Mouse (Mus musculus): ENCODE measurements at regions not wholly inside any gene's neighbourhood (a gene's known extent, or its start where the extent isn't known, plus 50 kb on each side); places are given as distances from the start of the nearest gene placed in this dataset.
A peak's percentile ranks its signal among the peaks of the same experiment; 100 is the strongest.

DNA sequence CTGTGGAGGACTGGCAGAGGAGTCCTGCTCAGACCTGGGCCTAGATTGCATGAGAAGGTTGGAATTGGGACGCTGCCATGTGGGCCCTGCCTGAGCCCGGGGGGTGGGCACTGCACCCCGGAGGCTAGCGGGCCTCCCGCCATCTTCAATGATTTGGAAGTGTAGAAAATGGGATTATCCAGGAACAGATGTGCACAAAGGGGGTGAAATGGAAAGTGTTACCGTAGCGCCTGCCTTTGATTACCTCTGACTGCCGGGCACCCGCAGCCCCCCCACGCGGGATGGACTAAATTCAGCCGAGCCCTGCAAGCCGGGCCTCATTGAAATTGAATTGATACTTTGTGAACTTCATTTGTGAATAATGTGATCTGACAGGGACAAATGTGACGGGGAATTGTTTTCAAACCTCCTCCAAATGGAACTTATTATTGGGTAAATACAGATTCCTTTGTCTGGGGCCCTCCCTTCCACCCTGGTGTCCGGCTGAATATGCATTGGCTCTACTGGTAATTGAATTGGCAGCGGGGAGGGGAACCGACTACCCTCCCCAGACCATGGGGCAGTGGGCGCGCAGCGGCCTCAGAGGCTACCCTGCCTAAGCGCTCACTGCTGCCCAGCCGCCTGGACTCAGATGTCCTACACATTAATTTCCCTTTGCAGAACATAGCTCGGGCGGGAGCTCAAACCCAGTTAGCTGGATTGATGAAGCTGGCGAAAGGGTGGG is 77.9 kb upstream of the Nkx1-1 start:
- no peak overlapping the region for H3K4me2 ChIP-seq
- DNase-seq (no peak), ATAC-seq (ENCODE audit: low read depth) (no peak)
- H3K4me1 ChIP-seq (replicated peaks), result no peaks in the 10 kb centered on the region
- H3K36me3 ChIP-seq, result no peaks in the 10 kb centered on the region
- no peak overlapping the region for H3K27ac ChIP-seq
- no peak overlapping the region for H3K9ac ChIP-seq
- no peak overlapping the region for H3K4me3 ChIP-seq (replicated peaks)
- 66% methylated on average over 25 of the region's 25 CpGs for WGBS (ENCODE audit: insufficient replicate concordance)
- peaks cover 29% of the 10 kb centered on the region for H3K27me3 ChIP-seq
- H3K9me3 ChIP-seq (replicated peaks), result no peaks in the 10 kb centered on the region

DNA sequence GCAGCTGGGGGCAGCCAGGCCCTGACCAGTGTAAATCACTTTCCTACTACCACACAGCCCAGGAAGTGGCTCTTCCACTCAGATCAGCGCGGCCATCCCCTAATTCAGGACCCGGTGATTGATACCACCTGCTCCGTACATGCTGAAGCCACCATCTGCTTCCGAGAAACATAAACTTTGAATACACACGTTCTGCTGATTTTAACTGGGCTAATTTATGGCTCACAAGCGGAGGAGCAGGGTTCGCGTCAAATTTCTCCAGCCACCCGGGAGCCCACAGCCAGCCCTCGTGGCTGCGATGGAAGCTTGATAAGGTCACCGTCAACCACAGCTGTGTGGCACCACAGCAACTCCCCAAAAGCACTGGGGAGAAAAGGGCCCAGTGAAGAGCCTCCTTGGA is 72.0 kb upstream of the Nkx1-1 start:
- peaks cover 14% of the 10 kb centered on the region; the same call in 1 of the 2 replicates for H3K27me3 ChIP-seq
- no peak overlapping the region for H3K27ac ChIP-seq
- WGBS (ENCODE audit: insufficient replicate concordance), result 43% methylated on average over 13 of the region's 13 CpGs
- no peak overlapping the region for H3K4me3 ChIP-seq (replicated peaks)
- DNase-seq (no peak), ATAC-seq (ENCODE audit: low read depth) (no peak)
- no peak overlapping the region for H3K9ac ChIP-seq
- no peaks in the 10 kb centered on the region for H3K9me3 ChIP-seq (replicated peaks)
- H3K4me1 ChIP-seq (replicated peaks), result no peaks in the 10 kb centered on the region
- no peaks in the 10 kb centered on the region for H3K36me3 ChIP-seq
- H3K4me2 ChIP-seq, result no peak overlapping the region

DNA sequence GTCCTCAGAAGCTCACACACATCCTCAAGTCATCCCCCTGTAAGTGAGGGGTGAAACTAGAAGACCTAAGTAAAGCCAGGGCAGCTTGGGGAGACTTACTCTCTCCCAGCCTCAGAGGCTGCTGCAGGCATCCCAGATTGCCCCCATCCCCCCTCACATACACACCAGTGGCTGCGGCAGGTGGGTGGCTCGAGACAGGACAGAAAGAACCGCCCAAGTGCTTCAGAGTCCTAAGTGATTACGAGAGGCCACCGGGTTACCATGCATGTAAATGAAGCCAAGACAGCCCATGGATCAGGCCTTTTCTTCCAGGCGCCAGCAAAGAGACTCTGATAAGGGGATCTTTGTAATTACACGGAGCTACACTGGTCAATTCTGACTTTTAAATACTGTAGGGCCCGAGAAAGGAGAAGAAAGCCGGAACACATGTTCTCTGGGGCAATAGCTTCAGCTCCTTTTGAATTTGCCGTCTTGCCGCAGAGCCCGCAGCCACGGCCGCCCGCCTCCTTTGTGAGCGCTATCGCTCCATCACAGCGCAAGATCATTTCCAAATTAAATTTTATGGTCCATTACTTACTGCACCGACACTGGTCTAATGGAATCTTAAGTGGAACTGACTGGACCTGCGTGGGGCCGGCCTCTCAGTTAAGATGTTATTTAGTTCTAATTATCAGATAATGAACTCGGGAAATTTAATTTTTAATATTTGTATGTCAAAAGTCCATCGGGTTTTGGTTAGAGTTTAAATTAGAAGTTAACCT is 68.1 kb upstream of the Nkx1-1 start:
- ATAC-seq (ENCODE audit: low read depth) (no peak), DNase-seq (no peak)
- 66% methylated on average over 23 of the region's 23 CpGs for WGBS (ENCODE audit: insufficient replicate concordance)
- Histone ChIP-seq H3K27me3 (peaks cover 10% of the 10 kb centered on the region; the same call in 1 of the 2 replicates), H3K4me1 (replicated peaks) (no peaks in the 10 kb centered on the region), H3K9ac (no peak overlapping the region), H3K36me3 (no peaks in the 10 kb centered on the region), H3K4me3 (replicated peaks) (no peak overlapping the region), H3K9me3 (replicated peaks) (no peaks in the 10 kb centered on the region), H3K27ac (no peak overlapping the region), H3K4me2 (no peak overlapping the region)

DNA sequence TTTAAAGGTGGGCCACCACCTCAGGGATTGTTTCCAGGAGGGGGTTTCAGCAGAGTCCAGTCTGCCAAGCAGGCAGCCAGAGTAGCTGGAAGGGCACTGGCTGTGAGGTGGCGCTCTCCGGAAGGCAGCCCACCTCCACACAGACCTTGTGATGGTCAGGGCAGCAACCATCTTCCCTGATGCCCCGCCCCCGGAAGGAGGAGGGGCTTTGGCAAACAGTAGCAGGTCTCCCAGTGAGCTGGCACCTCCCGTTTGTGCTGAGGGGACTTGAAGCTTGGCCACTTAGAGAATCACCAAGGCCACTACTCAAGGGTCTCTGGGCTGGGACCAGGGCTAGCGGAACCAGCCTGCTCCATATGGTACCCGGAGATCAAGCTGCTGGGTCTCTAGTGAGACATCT is 67.4 kb upstream of the Nkx1-1 start:
- ATAC-seq (ENCODE audit: low read depth) (no peak), DNase-seq (no peak)
- Histone ChIP-seq H3K4me3 (replicated peaks) (no peak overlapping the region), H3K36me3 (no peaks in the 10 kb centered on the region), H3K9me3 (replicated peaks) (no peaks in the 10 kb centered on the region), H3K27ac (no peak overlapping the region), H3K4me1 (replicated peaks) (no peaks in the 10 kb centered on the region), H3K27me3 (0 out of 2 replicates have a peak, but pooled peaks cover 7% of the 10 kb centered on the region), H3K9ac (no peak overlapping the region), H3K4me2 (no peak overlapping the region)
- 49% methylated on average over 7 of the region's 7 CpGs for WGBS (ENCODE audit: insufficient replicate concordance)

DNA sequence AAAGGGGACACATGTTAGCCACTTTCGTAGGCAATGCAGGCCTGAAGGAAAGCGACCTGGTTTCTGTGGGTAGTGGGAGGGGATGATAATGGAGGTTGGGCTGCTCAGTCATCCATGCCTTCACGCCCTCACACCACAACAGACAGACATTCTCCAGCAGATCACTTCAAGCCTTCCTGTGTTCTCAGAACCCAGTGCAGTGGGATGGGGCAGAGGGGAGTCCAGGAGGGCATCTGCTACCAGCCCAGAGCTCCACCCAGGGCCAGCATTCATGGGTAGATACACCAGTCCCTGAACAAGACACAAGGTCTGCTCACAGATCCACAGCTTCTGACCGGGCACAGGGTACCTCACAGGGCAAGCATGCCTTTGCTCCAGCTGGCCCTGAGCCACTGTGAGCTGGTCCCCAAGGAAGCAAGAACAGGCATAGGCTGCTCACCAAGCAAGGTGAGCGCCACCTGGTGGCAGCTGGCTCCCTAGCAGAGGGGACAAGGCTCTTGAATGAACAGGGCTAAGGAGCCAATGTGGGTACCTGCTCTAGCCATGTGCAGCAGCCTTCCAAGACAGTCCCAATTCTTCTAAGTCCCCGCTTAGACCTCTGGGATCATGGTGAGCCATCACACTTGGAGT is 62.2 kb upstream of the Nkx1-1 start:
- H3K36me3 ChIP-seq, result no peaks in the 10 kb centered on the region
- H3K27ac ChIP-seq, result no peak overlapping the region
- H3K27me3 ChIP-seq, result no peaks in the 10 kb centered on the region
- H3K4me1 ChIP-seq (replicated peaks), result no peaks in the 10 kb centered on the region
- no peak overlapping the region for H3K9ac ChIP-seq
- DNase-seq, result peak; percentile 54
- no peak overlapping the region for H3K4me3 ChIP-seq (replicated peaks)
- no peak overlapping the region for H3K4me2 ChIP-seq
- 31% methylated on average over 6 of the region's 6 CpGs for WGBS (ENCODE audit: insufficient replicate concordance)
- no peaks in the 10 kb centered on the region for H3K9me3 ChIP-seq (replicated peaks)
- ATAC-seq (ENCODE audit: low read depth), result 0 out of 2 replicates have a peak, but pooled peaks have one; percentile 34

DNA sequence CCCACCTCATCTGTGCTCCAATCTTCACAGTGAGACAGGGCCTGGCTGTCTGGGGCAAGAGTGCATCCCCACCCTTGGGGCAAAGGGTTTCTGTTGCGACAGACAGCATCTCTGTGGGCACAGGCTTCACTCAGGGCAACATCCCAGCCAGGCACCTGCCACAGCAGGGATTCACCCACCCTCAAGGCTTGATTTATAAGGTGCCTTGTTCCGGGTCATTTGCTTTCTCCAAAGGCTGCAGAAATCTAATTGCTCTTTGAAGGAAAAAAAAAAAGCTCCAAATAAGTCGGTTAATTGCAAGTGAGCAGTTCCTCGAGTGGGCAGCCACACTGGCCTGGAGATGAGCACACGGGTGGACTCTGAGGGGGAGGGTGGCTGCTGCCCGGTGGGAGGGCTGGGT is 61.5 kb upstream of the Nkx1-1 start:
- Histone ChIP-seq H3K27ac (no peak overlapping the region), H3K4me3 (replicated peaks) (no peak overlapping the region), H3K9me3 (replicated peaks) (no peaks in the 10 kb centered on the region), H3K36me3 (no peaks in the 10 kb centered on the region), H3K9ac (no peak overlapping the region), H3K4me1 (replicated peaks) (no peaks in the 10 kb centered on the region), H3K27me3 (no peaks in the 10 kb centered on the region), H3K4me2 (no peak overlapping the region)
- WGBS (ENCODE audit: insufficient replicate concordance), result 53% methylated on average over 6 of the region's 6 CpGs
- no peak for DNase-seq
- no peak for ATAC-seq (ENCODE audit: low read depth)

DNA sequence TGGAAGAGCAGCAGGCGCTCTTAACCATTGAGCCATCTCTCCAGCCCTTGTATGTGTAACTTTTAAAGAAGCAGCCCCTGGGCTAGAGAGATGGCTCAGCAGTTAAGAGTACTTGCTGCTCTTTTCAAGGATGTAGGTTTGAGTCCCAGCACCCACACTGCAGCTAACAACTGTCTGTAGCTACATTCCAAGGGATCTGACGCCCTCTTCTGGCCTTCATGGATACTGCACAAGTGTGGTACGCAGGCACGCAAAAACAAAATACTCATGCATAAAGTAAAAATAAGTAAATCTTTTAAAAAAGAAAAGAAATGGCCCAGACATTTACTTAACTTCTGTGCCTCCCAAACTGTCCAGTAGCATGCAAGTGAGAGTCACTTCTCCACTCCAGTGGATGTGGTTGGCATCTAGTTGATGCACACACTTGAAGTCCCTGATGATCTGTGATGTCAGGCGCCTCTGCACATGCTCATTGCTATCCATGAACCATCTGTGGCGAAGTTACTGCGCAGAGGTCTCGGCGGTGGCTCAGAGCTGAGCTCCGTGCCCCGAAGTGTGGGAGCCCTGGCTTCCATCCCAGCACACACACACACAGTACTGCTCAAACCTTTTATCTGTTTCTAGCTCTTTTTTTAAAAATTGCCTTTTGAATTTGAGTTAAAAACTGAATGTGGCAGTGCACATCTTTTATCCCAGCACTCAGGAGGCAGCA is 59.0 kb upstream of the Nkx1-1 start:
- WGBS (ENCODE audit: insufficient replicate concordance), result 71% methylated on average over 11 of the region's 11 CpGs
- Histone ChIP-seq H3K9ac (no peak overlapping the region), H3K4me1 (replicated peaks) (no peaks in the 10 kb centered on the region), H3K27ac (no peak overlapping the region), H3K4me2 (no peak overlapping the region), H3K4me3 (replicated peaks) (no peak overlapping the region), H3K9me3 (replicated peaks) (no peaks in the 10 kb centered on the region), H3K36me3 (no peaks in the 10 kb centered on the region), H3K27me3 (0 out of 2 replicates have a peak, but pooled peaks cover 10% of the 10 kb centered on the region)
- ATAC-seq (ENCODE audit: low read depth), result no peak
- DNase-seq, result no peak

DNA sequence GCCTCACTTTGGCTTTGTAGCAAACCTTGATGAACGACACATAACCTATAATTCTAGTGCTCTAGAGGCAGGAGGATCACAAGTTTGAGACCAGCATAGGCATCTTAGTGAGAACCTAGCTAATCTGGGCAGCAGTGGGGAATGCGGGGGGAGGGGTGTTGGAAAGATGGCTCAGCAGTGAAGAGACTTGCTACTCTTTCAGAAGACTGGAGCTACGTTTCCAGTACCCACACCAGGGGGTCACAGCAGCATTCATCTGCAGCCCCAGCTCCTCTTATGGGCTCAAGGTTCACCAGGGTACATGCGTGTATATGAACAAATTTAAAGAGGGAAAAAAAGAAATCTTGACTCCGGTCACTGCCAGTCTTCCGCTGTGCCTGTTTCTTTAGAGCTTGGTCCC is 55.5 kb upstream of the Nkx1-1 start:
- WGBS (ENCODE audit: insufficient replicate concordance), result 59% methylated on average over 6 of the region's 6 CpGs
- H3K4me3 ChIP-seq (replicated peaks), result no peak overlapping the region
- no peaks in the 10 kb centered on the region for H3K9me3 ChIP-seq (replicated peaks)
- H3K27me3 ChIP-seq, result 0 out of 2 replicates have a peak, but pooled peaks cover 14% of the 10 kb centered on the region
- H3K4me1 ChIP-seq (replicated peaks), result no peaks in the 10 kb centered on the region
- no peaks in the 10 kb centered on the region for H3K36me3 ChIP-seq
- DNase-seq (no peak), ATAC-seq (ENCODE audit: low read depth) (no peak)
- no peak overlapping the region for H3K27ac ChIP-seq
- H3K4me2 ChIP-seq, result no peak overlapping the region
- H3K9ac ChIP-seq, result no peak overlapping the region

DNA sequence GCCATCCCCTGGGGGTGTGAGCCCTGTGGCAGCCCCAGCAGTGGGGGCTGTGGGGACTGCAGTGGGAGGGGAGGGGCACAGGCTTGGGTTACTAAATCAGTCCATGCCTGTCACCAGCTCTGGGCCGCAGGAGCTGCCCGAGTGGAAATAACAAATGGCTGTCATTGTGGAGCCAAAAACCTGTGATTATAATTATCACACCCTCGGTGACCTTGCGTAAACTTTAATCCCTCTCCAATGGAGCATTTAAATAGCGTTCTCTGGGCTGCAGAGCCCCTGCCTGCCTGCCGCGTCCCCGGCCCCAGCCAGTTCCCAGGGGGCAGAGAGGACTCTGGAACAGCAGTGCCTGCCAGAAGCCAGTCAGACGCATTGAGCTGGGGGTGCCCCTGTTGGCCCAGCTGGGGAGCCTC is 54.4 kb upstream of the Nkx1-1 start:
- Histone ChIP-seq H3K4me2 (no peak overlapping the region), H3K4me1 (replicated peaks) (no peaks in the 10 kb centered on the region), H3K36me3 (no peaks in the 10 kb centered on the region), H3K27ac (no peak overlapping the region), H3K9me3 (replicated peaks) (no peaks in the 10 kb centered on the region), H3K27me3 (0 out of 2 replicates have a peak, but pooled peaks cover 14% of the 10 kb centered on the region), H3K9ac (no peak overlapping the region), H3K4me3 (replicated peaks) (no peak overlapping the region)
- no peak for DNase-seq
- 25% methylated on average over 9 of the region's 9 CpGs for WGBS (ENCODE audit: insufficient replicate concordance)
- no peak for ATAC-seq (ENCODE audit: low read depth)

DNA sequence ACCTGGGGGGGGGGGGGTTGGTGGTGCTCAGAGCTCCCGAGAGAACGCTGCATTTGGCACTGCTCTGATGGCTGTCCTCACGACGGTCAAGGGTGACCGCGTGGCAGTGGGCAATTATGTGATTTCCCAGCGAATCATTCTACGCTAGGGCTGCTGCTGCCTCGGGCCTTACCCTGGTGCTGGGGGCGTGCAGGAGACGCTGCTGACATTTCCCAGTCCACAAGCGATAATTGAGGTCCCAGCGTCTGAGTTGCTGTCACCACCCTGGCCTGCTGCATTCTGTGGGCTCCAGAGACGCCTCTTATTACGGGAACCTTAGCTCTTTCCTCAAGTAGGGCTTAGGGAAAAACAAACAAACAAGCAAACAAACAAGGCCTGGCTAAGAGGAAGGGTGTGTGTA is 52.0 kb upstream of the Nkx1-1 start:
- Histone ChIP-seq H3K27ac (no peak overlapping the region), H3K9ac (no peak overlapping the region)
- 61% methylated on average over 15 of the region's 15 CpGs for WGBS (ENCODE audit: insufficient replicate concordance)

More for the DNA sequence above, 52.0 kb upstream of the Nkx1-1 start:
- Histone ChIP-seq H3K4me2 (no peak overlapping the region), H3K4me3 (replicated peaks) (no peak overlapping the region), H3K4me1 (replicated peaks) (no peaks in the 10 kb centered on the region), H3K36me3 (no peaks in the 10 kb centered on the region), H3K9me3 (replicated peaks) (no peaks in the 10 kb centered on the region), H3K27me3 (0 out of 2 replicates have a peak, but pooled peaks cover 17% of the 10 kb centered on the region)
- DNase-seq (no peak), ATAC-seq (ENCODE audit: low read depth) (no peak)

Data from liver, embryonic 13.5 days (tissue).